Mouse (Mus musculus) olfactory bulb, adult 2 months (tissue): ENCODE results near the gene Rpl37. TPM values are rescaled to one million over a fixed set of nuclear protein-coding genes. Genes with fewer than 3 reads are reported as not detected.

Source experiments
- H3K27ac ChIP-seq: fragments of 200-500 bp; 2 replicates; pipeline ENCODE4 v1.5.1; 2012; ENCODE audit warnings: low read depth, low read length; ENCODE audit not compliant: insufficient read depth
- H3K4me1 ChIP-seq: fragments of 200-500 bp; 2 replicates; pipeline ENCODE4 v1.6.1; 2012; ENCODE audit warnings: low read length; ENCODE audit not compliant: control insufficient read depth, insufficient read depth
- H3K4me3 ChIP-seq: fragments of 200-500 bp; 2 replicates; pipeline ENCODE4 v1.5.1; 2012; ENCODE audit warnings: mild to moderate bottlenecking, low read depth, low read length, moderate library complexity; ENCODE audit not compliant: insufficient read depth
- CTCF ChIP-seq: fragments of 200-500 bp; IDR thresholded peaks from 2 replicates; pipeline ENCODE4 v1.5.1; 2012; ENCODE audit warnings: low read depth, mild to moderate bottlenecking, low read length, moderate library complexity; ENCODE audit not compliant: insufficient read depth
- POLR2A ChIP-seq: fragments of 200-500 bp; IDR thresholded peaks from 2 replicates; pipeline ENCODE4 v1.6.1; 2012; ENCODE audit warnings: mild to moderate bottlenecking, low read depth, low read length, moderate library complexity; ENCODE audit not compliant: insufficient read depth
- WGBS: fragments of 180-500 bp; shearing (Covaris S2); methylation state at CpG from one replicate; pipeline ENCODE4 v1.1.7; 2018; 5-methylcytosine and 5-hydroxymethylcytosine counted together
- polyA plus RNA-seq: library from polyadenylated mRNA; stranded (reverse); fragments of >200 nt; gene quantifications from 2 replicates; pipeline ENCODE4 v1.2.4, GENCODE M21; 2012; ENCODE audit warnings: low replicate concordance; ENCODE audit not compliant: missing spikeins, insufficient read depth, insufficient read length

Gene Rpl37
- polyA plus RNA-seq, 1 experiment, result not detected

GRCm38 (mm10) chr15:5165121-5165773, 48.8 kb downstream of the Rpl37 start:
- no peak overlapping the region for H3K4me3 ChIP-seq
- 88% methylated on average over 12 of the region's 12 CpGs for WGBS
- no peak for TF ChIP-seq POLR2A
- TF ChIP-seq CTCF, result no peak
- no peak overlapping the region for H3K27ac ChIP-seq
- H3K4me1 ChIP-seq, result no peaks in the 10 kb centered on the region

Other genes with a start within 250 kb of the Rpl37 start
- not detected in 2 replicates for gene Mroh2b, start 217.9 kb upstream of the Rpl37 start, polyA plus RNA-seq
- not detected in 2 replicates for gene C7, start 52.9 kb upstream of the Rpl37 start, polyA plus RNA-seq
- gene Card6, start 8.1 kb upstream of the Rpl37 start, polyA plus RNA-seq, result not detected in 2 replicates
- gene Prkaa1, start 27.2 kb downstream of the Rpl37 start, polyA plus RNA-seq, result not detected in 2 replicates
- not detected in 2 replicates for gene Ttc33, start 68.9 kb downstream of the Rpl37 start, polyA plus RNA-seq
- not detected in 2 replicates for gene Ptger4, start 127.5 kb downstream of the Rpl37 start, polyA plus RNA-seq